Mouse (Mus musculus) liver, adult (tissue): ENCODE measurements around the gene Tmem150a.

ENCODE experiments used
- GATA4 ChIP-seq: IDR thresholded peaks from 2 replicates; pipeline ENCODE4 v1.6.1; 2014; ENCODE audit warnings: mild to moderate bottlenecking, low read length; ENCODE audit not compliant: insufficient replicate concordance

Gene Tmem150a

GRCm38 (mm10) chr6:72345074-72345567, 10.1 kb upstream of the Tmem150a start, which contains the start of gene Usp39:
Usp39 (minus strand) TSS chr6:72345184.
- peak; percentile 18; the same call in 1 of the 2 replicates for TF ChIP-seq GATA4

GRCm38 (mm10) chr6:72345633-72346032, 9.6 kb upstream of the Tmem150a start:
- TF ChIP-seq GATA4: no peak

GRCm38 (mm10) chr6:72346261-72346660, 9.0 kb upstream of the Tmem150a start:
- TF ChIP-seq GATA4: no peak

- peak; percentile 11; the same call in 1 of the 2 replicates for TF ChIP-seq GATA4
Measured at GRCm38 (mm10) chr6:72347166-72347941, 7.9 kb upstream of the Tmem150a start, which contains the start of gene 0610030E20Rik. 0610030E20Rik (plus strand) TSS chr6:72347317.

- no peak for TF ChIP-seq GATA4
Measured at GRCm38 (mm10) chr6:72348411-72348810, 6.8 kb upstream of the Tmem150a start.

- TF ChIP-seq GATA4: no peak
Measured at GRCm38 (mm10) chr6:72350214-72350613, 5.0 kb upstream of the Tmem150a start.

GRCm38 (mm10) chr6:72352636-72353405, 2.4 kb upstream of the Tmem150a start:
- TF ChIP-seq GATA4: no peak; the same call in 1 of the 2 replicates

GRCm38 (mm10) chr6:72354025-72354424, 1.2 kb upstream of the Tmem150a start:
- TF ChIP-seq GATA4: no peak

GRCm38 (mm10) chr6:72356001-72356532, 820 bp downstream of the Tmem150a start:
- TF ChIP-seq GATA4: no peak

- TF ChIP-seq GATA4: no peak
Measured at GRCm38 (mm10) chr6:72357164-72358079, 2.2 kb downstream of the Tmem150a start.

- no peak for TF ChIP-seq GATA4
Measured at GRCm38 (mm10) chr6:72358086-72358764, 3.0 kb downstream of the Tmem150a start.

GRCm38 (mm10) chr6:72359343-72359742, 4.1 kb downstream of the Tmem150a start:
- no peak for TF ChIP-seq GATA4

GRCm38 (mm10) chr6:72359891-72360598, 4.8 kb downstream of the Tmem150a start:
- no peak for TF ChIP-seq GATA4

- TF ChIP-seq GATA4: no peak
Measured at GRCm38 (mm10) chr6:72360599-72360935, 5.3 kb downstream of the Tmem150a start.

GRCm38 (mm10) chr6:72361121-72361551, 5.9 kb downstream of the Tmem150a start:
- TF ChIP-seq GATA4: no peak
